Mouse (Mus musculus) CH12.LX (cell line): ENCODE data around the gene Usp49.

Source experiments
- CTCF ChIP-seq, 2 experiments: IDR thresholded peaks in 1 of 2; conservative IDR thresholded peaks in 1 of 2; 2 replicates each; pipeline ENCODE4 v1.5.1; 2011 to 2012; ENCODE audit warnings: low read depth in 2 of 2, low read length in 2 of 2, improper control_type of control experiment in 1 of 2, inconsistent platforms in 1 of 2, mild to moderate bottlenecking in 1 of 2, moderate library complexity in 1 of 2
- EP300 ChIP-seq: IDR thresholded peaks from 2 replicates; pipeline ENCODE4 v1.6.1; 2011; ENCODE audit warnings: low read length, improper control_type of control experiment
- HCFC1 ChIP-seq: IDR thresholded peaks from 2 replicates; pipeline ENCODE4 v1.6.1; 2012; ENCODE audit warnings: low read depth, mild to moderate bottlenecking, inconsistent platforms, low read length, improper control_type of control experiment
- POLR2AphosphoS2 ChIP-seq: IDR thresholded peaks from 2 replicates; pipeline ENCODE4 v1.6.1; 2011; ENCODE audit warnings: low read depth, low read length, improper control_type of control experiment
- RAD21 ChIP-seq: IDR thresholded peaks from 2 replicates; pipeline ENCODE4 v1.6.1; 2011; ENCODE audit warnings: low read depth, mild to moderate bottlenecking, low read length, improper control_type of control experiment, moderate library complexity
- TBP ChIP-seq: conservative IDR thresholded peaks from 2 replicates; pipeline ENCODE4 v1.6.1; 2011; ENCODE audit warnings: low read depth, low read length, improper control_type of control experiment

- no peak for TF ChIP-seq HCFC1
- TF ChIP-seq EP300, result no peak
- no peak for TF ChIP-seq POLR2AphosphoS2
- TF ChIP-seq RAD21, result no peak
- TF ChIP-seq TBP, result no peak
- TF ChIP-seq CTCF (conservative IDR thresholded peaks at IDR 0.05 in 1 of 2, IDR thresholded peaks at IDR 0.05 in 1 of 2; ENCODE audit: low read depth in 2 of 2, low read length in 2 of 2), result no peak
These were observed 84.5 kb downstream of the Usp49 start for GRCm38 (mm10) chr17:47715037-47715436.
